Mouse (Mus musculus) myocyte (in vitro differentiated cells): ENCODE results near the gene Asf1b. TPM values are rescaled to one million over a fixed set of nuclear protein-coding genes. Genes with fewer than 3 reads are reported as not detected.
A peak's percentile ranks its signal among the peaks of the same experiment; 100 is the strongest.

ENCODE experiments used
- H3K27me3 ChIP-seq: one replicate; pipeline ENCODE4 v1.6.1; 2011; ENCODE audit not compliant: control insufficient read depth, insufficient read depth, insufficient read length
- H3K36me3 ChIP-seq: one replicate; pipeline ENCODE4 v1.6.1; 2011; ENCODE audit not compliant: control insufficient read depth, insufficient read depth
- H3K4me2 ChIP-seq: one replicate; pipeline ENCODE4 v1.6.1; 2011; ENCODE audit warnings: low read depth, control low read depth
- H3K4me3 ChIP-seq: one replicate; pipeline ENCODE4 v1.5.1; 2011; ENCODE audit warnings: mild to moderate bottlenecking, control low read depth, moderate library complexity
- H3K79me2 ChIP-seq: one replicate; pipeline ENCODE4 v1.6.1; 2011; ENCODE audit not compliant: control insufficient read depth, insufficient read depth
- H3ac ChIP-seq: one replicate; pipeline ENCODE4 v1.6.1; 2011; ENCODE audit not compliant: control insufficient read depth, insufficient read length
- CEBPB ChIP-seq: IDR thresholded peaks from 2 replicates; pipeline ENCODE4 v1.6.1; 2011; ENCODE audit warnings: mild to moderate bottlenecking, moderate library complexity; ENCODE audit not compliant: poor library complexity, insufficient read depth, severe bottlenecking
- E2F4 ChIP-seq: IDR thresholded peaks from one replicate; pipeline ENCODE4 v1.6.1; 2011; ENCODE audit warnings: mild to moderate bottlenecking, control low read depth, moderate library complexity; ENCODE audit not compliant: insufficient read depth
- MAX ChIP-seq: IDR thresholded peaks from one replicate; pipeline ENCODE4 v1.6.1; 2011; ENCODE audit warnings: low read depth, mild to moderate bottlenecking, control low read depth
- MYOD1 ChIP-seq, 3 experiments: IDR thresholded peaks; one replicate each; pipeline ENCODE4 v1.6.1; 2011; ENCODE audit warnings: control low read depth in 2 of 3, low read depth in 2 of 3, mild to moderate bottlenecking in 2 of 3, moderate library complexity in 1 of 3; ENCODE audit not compliant: insufficient read length in 2 of 3, control insufficient read depth in 1 of 3
- MYOG ChIP-seq, 3 experiments: IDR thresholded peaks; one replicate each; pipeline ENCODE4 v1.6.1; 2011; ENCODE audit warnings: control low read depth in 2 of 3, low read depth in 2 of 3, mild to moderate bottlenecking in 2 of 3; ENCODE audit not compliant: insufficient read length in 2 of 3, control insufficient read depth in 1 of 3, insufficient read depth in 1 of 3
- POLR2A ChIP-seq: IDR thresholded peaks from one replicate; pipeline ENCODE4 v1.6.1; 2011; ENCODE audit warnings: low read depth, mild to moderate bottlenecking, control low read depth, moderate library complexity; ENCODE audit not compliant: insufficient read length
- POLR2AphosphoS2 ChIP-seq: IDR thresholded peaks from one replicate; pipeline ENCODE4 v1.6.1; 2011; ENCODE audit warnings: low read depth, control low read depth; ENCODE audit not compliant: insufficient read length
- REST ChIP-seq: IDR thresholded peaks from one replicate; pipeline ENCODE4 v1.6.1; 2011; ENCODE audit warnings: mild to moderate bottlenecking, control low read depth, moderate library complexity; ENCODE audit not compliant: insufficient read depth, insufficient read length
- SRF ChIP-seq: IDR thresholded peaks from one replicate; pipeline ENCODE4 v1.6.1; 2011; ENCODE audit warnings: low read depth; ENCODE audit not compliant: control insufficient read depth, insufficient read length
- TCF12 ChIP-seq: IDR thresholded peaks from one replicate; pipeline ENCODE4 v1.6.1; 2011; ENCODE audit warnings: mild to moderate bottlenecking, control low read depth; ENCODE audit not compliant: poor library complexity, insufficient read depth, severe bottlenecking
- TCF3 ChIP-seq: IDR thresholded peaks from one replicate; pipeline ENCODE4 v1.6.1; 2011; ENCODE audit warnings: low read depth, control low read depth; ENCODE audit not compliant: insufficient read length
- USF1 ChIP-seq: IDR thresholded peaks from one replicate; pipeline ENCODE4 v1.6.1; 2011; ENCODE audit warnings: low read depth, mild to moderate bottlenecking, control low read depth, moderate library complexity
- polyA plus RNA-seq: library from polyadenylated mRNA; unstranded; fragments of >200 nt; fragmentation: generic; extraction: Trizol; gene quantifications from one replicate; pipeline ENCODE4 v1.2.1, GENCODE M21; 2012; ENCODE audit warnings: missing spikeins

Asf1b gene
- polyA plus RNA-seq, 1 experiment, result 36.8 TPM

- Histone ChIP-seq H3K27me3 (no peaks in the 10 kb centered on the region), H3K4me3 (peak overlapping the region; percentile 82), H3K4me2 (peak overlapping the region; percentile 86), H3K36me3 (peaks cover under 1% of the 10 kb centered on the region), H3ac (peak overlapping the region; percentile 98), H3K79me2 (peaks cover 31% of the 10 kb centered on the region)
- TF ChIP-seq E2F4 (no peak), TCF12 (no peak), REST (no peak), USF1 (no peak), POLR2A (no peak), SRF (no peak), MYOD1 (IDR thresholded peaks at IDR 0.05; ENCODE audit: control insufficient read depth in 1 of 3, insufficient read length in 2 of 3, low read depth in 2 of 3) (no peak), POLR2AphosphoS2 (no peak), MYOG (IDR thresholded peaks at IDR 0.05; ENCODE audit: control insufficient read depth in 1 of 3, insufficient read depth in 1 of 3, insufficient read length in 2 of 3, low read depth in 2 of 3) (no peak), CEBPB (no peak), MAX (no peak), TCF3 (no peak)
These were observed 16.4 kb downstream of the Asf1b start for GRCm38 (mm10) chr8:83971661-83972060.

GRCm38 (mm10) chr8:83972150-83973120, 17.1 kb downstream of the Asf1b start, which contains the start of gene Prkaca:
TSS of gene Prkaca (plus strand) at chr8:83972993.
- no peaks in the 10 kb centered on the region for H3K27me3 ChIP-seq
- TF ChIP-seq TCF3 (peak; percentile 1), MYOG (IDR thresholded peaks at IDR 0.05; ENCODE audit: control insufficient read depth in 1 of 3, insufficient read depth in 1 of 3, insufficient read length in 2 of 3, low read depth in 2 of 3) (peak in 1 of 3 experiments; percentile 38), CEBPB (no peak), E2F4 (no peak), USF1 (peak; percentile 26), SRF (peak; percentile 38), POLR2AphosphoS2 (peak; percentile 69), POLR2A (peak; percentile 86), TCF12 (no peak), MAX (no peak), MYOD1 (IDR thresholded peaks at IDR 0.05; ENCODE audit: control insufficient read depth in 1 of 3, insufficient read length in 2 of 3, low read depth in 2 of 3) (peak in 1 of 3 experiments; percentile 37)

GRCm38 (mm10) chr8:83973161-83974031, 18.1 kb downstream of the Asf1b start:
- H3K27me3 ChIP-seq, result no peaks in the 10 kb centered on the region
- H3K36me3 ChIP-seq, result no peaks in the 10 kb centered on the region
- H3K4me3 ChIP-seq, result peak overlapping the region; percentile 82
- peaks cover 48% of the 10 kb centered on the region for H3K79me2 ChIP-seq
- peak overlapping the region; percentile 90 for H3K4me2 ChIP-seq
- H3ac ChIP-seq, result peak overlapping the region; percentile 98
- TF ChIP-seq MYOG (IDR thresholded peaks at IDR 0.05; ENCODE audit: control insufficient read depth in 1 of 3, insufficient read depth in 1 of 3, insufficient read length in 2 of 3, low read depth in 2 of 3) (peak in 1 of 3 experiments; percentile 74), SRF (no peak), REST (no peak), MYOD1 (IDR thresholded peaks at IDR 0.05; ENCODE audit: control insufficient read depth in 1 of 3, insufficient read length in 2 of 3, low read depth in 2 of 3) (peak in 2 of 3 experiments; percentile 86 to 89), USF1 (no peak), TCF12 (no peak), CEBPB (no peak), TCF3 (peak; percentile 18), E2F4 (no peak), POLR2AphosphoS2 (peak; percentile 53), POLR2A (no peak), MAX (no peak)

More at GRCm38 (mm10) chr8:83972150-83973120, 17.1 kb downstream of the Asf1b start, which contains the start of gene Prkaca:
- peak within 1 kb of the TSS; percentile 90 for H3K4me2 ChIP-seq
- H3K4me3 ChIP-seq, result peak within 1 kb of the TSS; percentile 82
- H3ac ChIP-seq, result peak within 1 kb of the TSS; percentile 98
- peaks cover 39% of the 10 kb centered on the region for H3K79me2 ChIP-seq
- no peaks in the 10 kb centered on the region for H3K36me3 ChIP-seq

GRCm38 (mm10) chr8:83974521-83974920, 19.2 kb downstream of the Asf1b start:
- no peak overlapping the region for H3ac ChIP-seq
- no peaks in the 10 kb centered on the region for H3K27me3 ChIP-seq
- no peaks in the 10 kb centered on the region for H3K36me3 ChIP-seq
- H3K79me2 ChIP-seq, result peaks cover 56% of the 10 kb centered on the region
- H3K4me3 ChIP-seq, result peak overlapping the region; percentile 82
- TF ChIP-seq TCF3, result no peak
- no peak for TF ChIP-seq SRF
- TF ChIP-seq TCF12, result no peak
- TF ChIP-seq MYOD1 (IDR thresholded peaks at IDR 0.05; ENCODE audit: control insufficient read depth in 1 of 3, insufficient read length in 2 of 3, low read depth in 2 of 3), result no peak
- peak in 1 of 3 experiments; percentile 18 for TF ChIP-seq MYOG (IDR thresholded peaks at IDR 0.05; ENCODE audit: control insufficient read depth in 1 of 3, insufficient read depth in 1 of 3, insufficient read length in 2 of 3, low read depth in 2 of 3)
- no peak for TF ChIP-seq CEBPB
- H3K4me2 ChIP-seq, result peak overlapping the region; percentile 90
